Mouse (Mus musculus): ENCODE measurements at regions not wholly inside any gene's neighbourhood (a gene's known extent, or its start where the extent isn't known, plus 50 kb on each side); places are given as distances from the start of the nearest gene placed in this dataset.
"Not testable (repeated sequence)": the region's sequence is repeated elsewhere in the genome, so short reads cannot be mapped to it uniquely, and the experiment has no call there.

GRCm38 (mm10) chr1:108102607-108103006 lies 512.8 kb downstream of the Serpinb8 start:
- Histone ChIP-seq H3K27ac (ENCODE audit: low read depth, low read length) (no peak overlapping the region), H3K4me1 (replicated peaks; ENCODE audit: control insufficient read depth, insufficient read depth, low read length) (no peaks in the 10 kb centered on the region), H3K27me3 (ENCODE audit: control insufficient read depth, insufficient read depth, low read length) (no peaks in the 10 kb centered on the region), H3K4me3 (ENCODE audit: low read depth, low read length) (no peak overlapping the region), H3K4me2 (ENCODE audit: low read depth, low read length, severe bottlenecking) (no peak overlapping the region), H3K9me3 (ENCODE audit: control insufficient read depth, low read length) (no peaks in the 10 kb centered on the region), H3K9ac (ENCODE audit: low read length) (no peak overlapping the region), H3K36me3 (ENCODE audit: control insufficient read depth, insufficient read depth, low read length) (no peaks in the 10 kb centered on the region)
- WGBS = 93% methylated on average over 2 of the region's 2 CpGs
- DNase-seq (ENCODE audit: low spot score) = no peak
- no peak for ATAC-seq (replicated peaks; ENCODE audit: low FRiP score)

DNA sequence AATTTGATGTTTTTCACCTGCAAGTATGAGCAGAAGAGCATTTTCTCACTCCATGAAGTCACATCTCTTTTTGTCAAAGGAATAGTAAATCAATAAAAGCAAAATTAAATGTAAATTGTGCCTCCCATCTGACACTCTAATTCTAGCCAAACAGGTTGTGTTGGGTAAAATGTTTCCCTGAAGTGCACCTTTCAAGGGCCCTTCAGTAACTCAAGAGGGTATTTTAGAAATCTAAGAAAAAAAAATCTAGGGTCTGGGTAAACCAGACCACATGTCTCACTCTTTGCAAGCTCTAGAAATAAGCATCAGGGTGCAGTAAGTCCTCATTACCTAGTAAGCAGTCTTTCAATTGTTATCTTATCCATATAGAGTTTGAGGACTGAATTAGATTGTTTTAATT lies 521.2 kb downstream of the Serpinb8 start:
- no peaks in the 10 kb centered on the region for H3K27me3 ChIP-seq (ENCODE audit: control insufficient read depth, insufficient read depth, low read length)
- DNase-seq (ENCODE audit: low spot score) (no peak), ATAC-seq (replicated peaks; ENCODE audit: low FRiP score) (no peak)
- H3K4me1 ChIP-seq (replicated peaks; ENCODE audit: control insufficient read depth, insufficient read depth, low read length) = no peaks in the 10 kb centered on the region
- no peak overlapping the region for H3K4me3 ChIP-seq (ENCODE audit: low read depth, low read length)
- no peak overlapping the region for H3K27ac ChIP-seq (ENCODE audit: low read depth, low read length)
- no peaks in the 10 kb centered on the region for H3K9me3 ChIP-seq (ENCODE audit: control insufficient read depth, low read length)
- no peaks in the 10 kb centered on the region for H3K36me3 ChIP-seq (ENCODE audit: control insufficient read depth, insufficient read depth, low read length)
- H3K4me2 ChIP-seq (ENCODE audit: low read depth, low read length, severe bottlenecking) = no peak overlapping the region
- H3K9ac ChIP-seq (ENCODE audit: low read length) = no peak overlapping the region

DNA sequence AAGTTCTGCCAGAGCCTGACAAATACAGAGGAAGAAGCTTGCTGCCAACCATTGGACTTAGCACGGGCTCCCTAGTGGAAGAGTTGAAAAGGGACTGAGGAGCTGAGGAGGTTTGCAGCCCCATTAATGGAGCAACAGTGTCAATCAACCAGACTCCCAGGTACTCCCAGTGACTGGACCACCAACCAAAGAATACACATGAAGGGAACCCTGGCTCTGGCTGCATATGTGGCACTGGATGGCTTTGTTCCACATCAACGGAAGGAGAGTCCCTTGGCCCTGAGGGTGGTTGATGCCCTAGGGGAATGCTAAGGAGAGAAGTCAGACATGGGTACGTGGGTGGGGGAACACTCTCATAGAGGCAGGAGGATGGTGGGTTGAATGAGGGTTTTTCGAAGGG lies 537.6 kb downstream of the Serpinb8 start:
- H3K9me3 ChIP-seq (ENCODE audit: control insufficient read depth, low read length) = no peaks in the 10 kb centered on the region
- no peak overlapping the region for H3K4me3 ChIP-seq (ENCODE audit: low read depth, low read length)
- 81% methylated on average over 4 of the region's 4 CpGs for WGBS
- no peaks in the 10 kb centered on the region for H3K27me3 ChIP-seq (ENCODE audit: control insufficient read depth, insufficient read depth, low read length)
- DNase-seq (ENCODE audit: low spot score) = no peak
- no peak overlapping the region for H3K4me2 ChIP-seq (ENCODE audit: low read depth, low read length, severe bottlenecking)
- no peak overlapping the region for H3K9ac ChIP-seq (ENCODE audit: low read length)
- no peak overlapping the region for H3K27ac ChIP-seq (ENCODE audit: low read depth, low read length)
- ATAC-seq (replicated peaks; ENCODE audit: low FRiP score) = no peak
- no peaks in the 10 kb centered on the region for H3K36me3 ChIP-seq (ENCODE audit: control insufficient read depth, insufficient read depth, low read length)
- no peaks in the 10 kb centered on the region for H3K4me1 ChIP-seq (replicated peaks; ENCODE audit: control insufficient read depth, insufficient read depth, low read length)

GRCm38 (mm10) chr1:108132006-108132405 lies 542.2 kb downstream of the Serpinb8 start:
- Histone ChIP-seq H3K27me3 (ENCODE audit: control insufficient read depth, insufficient read depth, low read length) (no peaks in the 10 kb centered on the region), H3K4me2 (ENCODE audit: low read depth, low read length, severe bottlenecking) (no peak overlapping the region), H3K4me3 (ENCODE audit: low read depth, low read length) (no peak overlapping the region), H3K4me1 (replicated peaks; ENCODE audit: control insufficient read depth, insufficient read depth, low read length) (no peaks in the 10 kb centered on the region), H3K27ac (ENCODE audit: low read depth, low read length) (no peak overlapping the region), H3K9me3 (ENCODE audit: control insufficient read depth, low read length) (no peaks in the 10 kb centered on the region), H3K9ac (ENCODE audit: low read length) (no peak overlapping the region), H3K36me3 (ENCODE audit: control insufficient read depth, insufficient read depth, low read length) (no peaks in the 10 kb centered on the region)
- ATAC-seq (replicated peaks; ENCODE audit: low FRiP score) = no peak
- WGBS = 73% methylated on average over 1 of the region's 1 CpGs
- no peak for DNase-seq (ENCODE audit: low spot score)

GRCm38 (mm10) chr1:108135346-108135745 lies 545.5 kb downstream of the Serpinb8 start:
- H3K9ac ChIP-seq (ENCODE audit: low read length); H3K9me3 ChIP-seq (ENCODE audit: control insufficient read depth, low read length); DNase-seq (ENCODE audit: low spot score); H3K4me2 ChIP-seq (ENCODE audit: low read depth, low read length, severe bottlenecking); H3K4me1 ChIP-seq (replicated peaks; ENCODE audit: control insufficient read depth, insufficient read depth, low read length); H3K4me3 ChIP-seq (ENCODE audit: low read depth, low read length); H3K27ac ChIP-seq (ENCODE audit: low read depth, low read length); H3K27me3 ChIP-seq (ENCODE audit: control insufficient read depth, insufficient read depth, low read length); ATAC-seq (replicated peaks; ENCODE audit: low FRiP score); H3K36me3 ChIP-seq (ENCODE audit: control insufficient read depth, insufficient read depth, low read length): not testable (repeated sequence)
- 82% methylated on average over 5 of the region's 5 CpGs for WGBS

GRCm38 (mm10) chr1:108144114-108144513 lies 554.3 kb downstream of the Serpinb8 start:
- Histone ChIP-seq H3K9ac (ENCODE audit: low read length) (no peak overlapping the region), H3K4me3 (ENCODE audit: low read depth, low read length) (no peak overlapping the region), H3K27ac (ENCODE audit: low read depth, low read length) (no peak overlapping the region), H3K4me2 (ENCODE audit: low read depth, low read length, severe bottlenecking) (no peak overlapping the region), H3K9me3 (ENCODE audit: control insufficient read depth, low read length) (no peaks in the 10 kb centered on the region), H3K36me3 (ENCODE audit: control insufficient read depth, insufficient read depth, low read length) (no peaks in the 10 kb centered on the region), H3K4me1 (replicated peaks; ENCODE audit: control insufficient read depth, insufficient read depth, low read length) (no peaks in the 10 kb centered on the region), H3K27me3 (ENCODE audit: control insufficient read depth, insufficient read depth, low read length) (no peaks in the 10 kb centered on the region)
- WGBS = 89% methylated on average over 1 of the region's 1 CpGs
- DNase-seq (ENCODE audit: low spot score) (no peak), ATAC-seq (replicated peaks; ENCODE audit: low FRiP score) (no peak)

- Histone ChIP-seq H3K4me2 (ENCODE audit: low read depth, low read length, severe bottlenecking) (no peak overlapping the region), H3K9ac (ENCODE audit: low read length) (no peak overlapping the region), H3K27ac (ENCODE audit: low read depth, low read length) (no peak overlapping the region), H3K27me3 (ENCODE audit: control insufficient read depth, insufficient read depth, low read length) (no peaks in the 10 kb centered on the region), H3K4me3 (ENCODE audit: low read depth, low read length) (no peak overlapping the region), H3K9me3 (ENCODE audit: control insufficient read depth, low read length) (no peaks in the 10 kb centered on the region), H3K36me3 (ENCODE audit: control insufficient read depth, insufficient read depth, low read length) (no peaks in the 10 kb centered on the region), H3K4me1 (replicated peaks; ENCODE audit: control insufficient read depth, insufficient read depth, low read length) (no peaks in the 10 kb centered on the region)
- ATAC-seq (replicated peaks; ENCODE audit: low FRiP score) (peak; percentile 69), DNase-seq (ENCODE audit: low spot score) (no peak)
- 50% methylated on average over 3 of the region's 3 CpGs for WGBS
Measured at GRCm38 (mm10) chr1:108181350-108182167, 591.8 kb downstream of the Serpinb8 start.

DNA sequence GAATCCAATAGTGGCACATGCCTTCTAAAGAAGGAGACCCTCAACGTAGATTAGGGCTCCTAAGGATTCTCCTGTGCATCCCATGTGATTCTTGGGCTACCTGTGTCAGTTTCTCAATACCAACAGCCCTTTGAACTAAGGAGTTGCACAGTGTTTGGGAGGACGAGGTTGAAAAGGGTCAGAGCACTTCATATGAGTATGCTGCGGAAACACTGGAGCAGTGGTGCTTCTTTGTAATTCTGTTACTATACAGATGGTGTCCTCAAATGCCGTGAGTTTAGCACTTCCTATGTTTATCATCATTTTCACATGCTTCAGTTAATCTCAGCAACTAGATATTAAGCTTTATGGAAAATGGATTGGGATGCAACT lies 592.3 kb downstream of the Serpinb8 start:
- H3K9ac ChIP-seq (ENCODE audit: low read length) = no peak overlapping the region
- H3K9me3 ChIP-seq (ENCODE audit: control insufficient read depth, low read length) = no peaks in the 10 kb centered on the region
- H3K4me2 ChIP-seq (ENCODE audit: low read depth, low read length, severe bottlenecking) = no peak overlapping the region
- H3K27ac ChIP-seq (ENCODE audit: low read depth, low read length) = no peak overlapping the region
- H3K36me3 ChIP-seq (ENCODE audit: control insufficient read depth, insufficient read depth, low read length) = no peaks in the 10 kb centered on the region
- WGBS = 65% methylated on average over 4 of the region's 4 CpGs
- H3K27me3 ChIP-seq (ENCODE audit: control insufficient read depth, insufficient read depth, low read length) = no peaks in the 10 kb centered on the region
- DNase-seq (ENCODE audit: low spot score) = no peak
- no peak overlapping the region for H3K4me3 ChIP-seq (ENCODE audit: low read depth, low read length)
- no peak; the same call in 1 of the 2 replicates for ATAC-seq (replicated peaks; ENCODE audit: low FRiP score)
- H3K4me1 ChIP-seq (replicated peaks; ENCODE audit: control insufficient read depth, insufficient read depth, low read length) = no peaks in the 10 kb centered on the region

DNA sequence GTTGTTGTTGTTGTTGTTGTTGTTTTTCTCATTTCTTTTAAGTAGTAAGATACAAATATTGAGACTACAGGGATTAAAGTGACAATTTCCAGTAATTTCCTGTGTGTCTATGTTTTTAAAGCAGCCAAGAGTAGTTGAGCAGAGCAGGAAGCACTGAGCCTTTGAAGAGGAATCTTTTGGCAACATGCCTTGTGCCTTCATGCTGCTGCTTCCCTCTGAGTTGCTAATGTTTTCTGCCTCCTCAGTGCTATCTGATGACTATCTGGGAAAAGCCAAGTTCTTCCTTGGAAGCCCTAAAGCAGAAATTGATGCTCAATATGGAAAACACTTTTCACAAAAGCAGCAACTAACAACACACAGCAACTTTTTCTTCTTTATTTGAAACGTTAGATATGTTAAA lies 634.2 kb downstream of the Serpinb8 start:
- ATAC-seq (replicated peaks; ENCODE audit: low FRiP score) (no peak), DNase-seq (ENCODE audit: low spot score) (no peak)
- Histone ChIP-seq H3K27me3 (ENCODE audit: control insufficient read depth, insufficient read depth, low read length) (no peaks in the 10 kb centered on the region), H3K9ac (ENCODE audit: low read length) (no peak overlapping the region), H3K4me2 (ENCODE audit: low read depth, low read length, severe bottlenecking) (no peak overlapping the region), H3K4me1 (replicated peaks; ENCODE audit: control insufficient read depth, insufficient read depth, low read length) (no peaks in the 10 kb centered on the region), H3K4me3 (ENCODE audit: low read depth, low read length) (no peak overlapping the region), H3K27ac (ENCODE audit: low read depth, low read length) (no peak overlapping the region), H3K36me3 (ENCODE audit: control insufficient read depth, insufficient read depth, low read length) (no peaks in the 10 kb centered on the region), H3K9me3 (ENCODE audit: control insufficient read depth, low read length) (no peaks in the 10 kb centered on the region)
- WGBS = 91% methylated on average over 1 of the region's 1 CpGs

Measured in forebrain, embryonic 11.5 days (tissue).